Mouse (Mus musculus) lung, postnatal 4 days (tissue): ENCODE data around the gene Taar4.

ENCODE experiments used
- DNase-seq, 2 experiments: peaks; one replicate each; pipeline ENCODE4 v3.0.0; 2021

Taar4 gene

GRCm38 (mm10) chr10:24008143-24008542 lies 47.8 kb downstream of the Taar4 start:
- DNase-seq = no peak
